Mouse (Mus musculus) lung, embryonic 14.5 days (tissue): ENCODE measurements around the gene Slc25a36. TPM values are rescaled to one million over a fixed set of nuclear protein-coding genes. Genes with fewer than 3 reads are reported as not detected.

Experiments used
- ATAC-seq: fragments of 200-750 bp; cut with Nextera tagmentation; 2 replicates; pipeline ENCODE4 v1.8.0; 2017; ENCODE audit warnings: mild to moderate bottlenecking, moderate TSS enrichment, moderate library complexity; ENCODE audit not compliant: insufficient read depth
- DNase-seq: peaks from one replicate; pipeline ENCODE4 v3.0.0-alpha.2; 2015
- H3K27ac ChIP-seq: fragments of 300-500 bp; sonication (generic); 2 replicates; pipeline ENCODE4 v1.5.1; 2014; ENCODE audit warnings: low read depth, mild to moderate bottlenecking, moderate library complexity
- H3K27me3 ChIP-seq: fragments of 300-500 bp; sonication (generic); 2 replicates; pipeline ENCODE4 v1.6.1; 2014; ENCODE audit warnings: low read length, control low read depth; ENCODE audit not compliant: insufficient read depth
- H3K36me3 ChIP-seq: fragments of 300-500 bp; sonication (generic); 2 replicates; pipeline ENCODE4 v1.6.1; 2014; ENCODE audit warnings: control low read depth; ENCODE audit not compliant: insufficient read depth
- H3K4me1 ChIP-seq: fragments of 300-500 bp; sonication (generic); 2 replicates; pipeline ENCODE4 v1.6.1; 2014; ENCODE audit warnings: antibody characterized with exemption, control low read depth; ENCODE audit not compliant: insufficient read depth
- H3K4me2 ChIP-seq: fragments of 300-500 bp; sonication (generic); 2 replicates; pipeline ENCODE4 v1.6.1; 2014; ENCODE audit warnings: mild to moderate bottlenecking
- H3K4me3 ChIP-seq: fragments of 300-500 bp; sonication (generic); 2 replicates; pipeline ENCODE4 v1.5.1; 2014; ENCODE audit warnings: low read depth, low read length
- H3K9ac ChIP-seq: fragments of 300-500 bp; sonication (generic); 2 replicates; pipeline ENCODE4 v1.6.1; 2014
- H3K9me3 ChIP-seq: fragments of 300-500 bp; sonication (generic); 2 replicates; pipeline ENCODE4 v1.6.1; 2016; ENCODE audit warnings: low read depth, low read length, control low read depth
- CTCF ChIP-seq: IDR thresholded peaks from 2 replicates; pipeline ENCODE4 v1.5.1; 2016; ENCODE audit warnings: antibody characterized with exemption, low read depth
- WGBS: fragments of 180-500 bp; shearing (Covaris S2); extraction: QIAGEN DNeasy Blood & Tissue Kit; methylation state at CpG from one replicate; pipeline ENCODE4 v1.1.7; 2014; 5-methylcytosine and 5-hydroxymethylcytosine counted together
- polyA plus RNA-seq: library from polyadenylated mRNA; unstranded; fragments of >200 nt; fragmentation: Nextera tagmentation; extraction: Ambion mirVana; gene quantifications from 2 replicates; pipeline ENCODE4 v1.2.1, GENCODE M21; 2014

Slc25a36 gene
- polyA plus RNA-seq, 1 experiment from 2014 or later = 102 TPM

DNA sequence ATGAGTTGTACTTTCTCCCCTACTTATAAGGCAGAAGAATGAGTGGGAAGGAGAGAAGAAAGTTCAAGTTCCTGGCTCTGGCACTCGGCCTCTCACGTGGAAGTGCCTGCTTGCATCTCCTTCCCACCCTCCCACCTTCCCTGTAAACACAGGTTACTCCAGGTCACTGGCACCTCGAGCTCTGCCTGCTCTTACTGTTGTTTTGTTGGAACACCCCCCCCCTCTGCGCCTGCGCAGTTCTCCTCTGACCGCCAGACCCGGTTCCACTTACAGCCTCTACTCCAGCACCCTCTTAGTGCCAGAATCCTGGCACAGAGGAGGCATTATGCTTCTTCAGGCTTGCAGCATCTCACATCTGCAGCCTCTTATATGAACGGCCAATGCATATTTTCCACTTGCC, 22.2 kb upstream of the Slc25a36 start:
- Histone ChIP-seq H3K27me3 (no peaks in the 10 kb centered on the region), H3K9ac (no peak overlapping the region), H3K27ac (no peak overlapping the region), H3K4me1 (no peaks in the 10 kb centered on the region), H3K9me3 (no peaks in the 10 kb centered on the region), H3K4me2 (no peak overlapping the region), H3K36me3 (no peaks in the 10 kb centered on the region), H3K4me3 (no peak overlapping the region)
- WGBS = 38% methylated on average over 8 of the region's 8 CpGs
- DNase-seq = no peak
- no peak for TF ChIP-seq CTCF
- ATAC-seq = 0 out of 2 replicates have a peak, but pooled peaks have one; percentile 17

DNA sequence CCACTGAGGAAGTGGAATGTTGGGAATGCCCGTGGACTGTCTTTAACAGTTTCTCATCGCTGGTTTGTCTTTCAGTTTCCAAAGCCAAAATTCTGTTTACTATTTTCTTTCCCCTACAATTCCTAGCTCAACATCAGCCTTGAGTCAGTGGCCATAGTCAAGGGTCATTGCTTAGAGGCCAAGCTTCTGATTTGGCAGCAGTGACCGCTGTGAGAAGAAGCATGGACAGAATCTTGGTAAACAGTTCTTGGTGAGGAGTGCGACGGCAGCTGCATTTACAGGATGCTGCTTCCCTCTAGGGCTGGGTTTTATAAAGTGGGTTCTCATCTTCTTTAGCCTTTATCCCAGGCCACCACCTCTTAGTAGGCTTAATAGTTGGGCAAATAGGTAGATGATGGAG, 19.0 kb upstream of the Slc25a36 start:
- WGBS = 82% methylated on average over 5 of the region's 5 CpGs

DNA sequence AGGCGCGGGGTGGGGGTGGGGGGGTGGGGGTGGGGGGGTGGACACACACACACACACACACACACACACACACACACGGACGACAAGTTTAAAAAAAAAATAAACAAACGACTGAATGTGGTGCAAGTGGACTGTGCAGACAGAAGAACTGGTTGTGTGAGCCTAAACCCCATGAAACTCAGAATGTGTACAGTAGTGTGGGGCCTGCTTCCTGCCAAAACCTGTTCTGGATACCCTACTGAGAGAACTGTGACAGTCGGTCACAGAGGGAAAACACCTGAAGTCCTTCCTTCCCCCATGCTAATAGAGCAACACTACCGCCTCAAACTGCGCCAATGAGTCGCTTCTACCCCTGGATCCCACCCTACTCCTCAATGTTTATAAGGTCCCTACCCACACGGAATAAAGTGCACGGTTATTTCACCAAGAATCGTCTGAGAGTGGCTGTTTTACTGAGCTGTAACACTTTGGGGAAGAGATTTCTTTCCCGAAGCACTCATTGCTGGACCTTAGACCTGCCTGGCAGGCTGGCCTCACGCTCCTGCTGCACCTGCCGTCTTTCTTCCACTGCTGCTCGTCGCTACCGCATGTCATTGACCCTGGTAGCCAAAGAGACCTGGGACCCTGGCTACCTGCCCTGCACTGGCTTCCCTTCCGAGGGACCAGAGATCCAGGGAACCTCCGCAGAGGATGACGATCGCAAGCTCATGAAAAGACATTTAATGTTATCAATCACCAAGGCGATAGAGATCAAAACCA, 13.2 kb upstream of the Slc25a36 start:
- peak overlapping the region; percentile 36; the same call in 1 of the 2 replicates for H3K27ac ChIP-seq
- 34% methylated on average over 23 of the region's 23 CpGs for WGBS
- TF ChIP-seq CTCF = no peak
- peak; percentile 60; the same call in 1 of the 2 replicates for ATAC-seq
- H3K4me1 ChIP-seq = no peaks in the 10 kb centered on the region
- H3K27me3 ChIP-seq = no peaks in the 10 kb centered on the region
- no peak for DNase-seq
- no peak overlapping the region for H3K9ac ChIP-seq
- H3K9me3 ChIP-seq = no peaks in the 10 kb centered on the region
- H3K4me3 ChIP-seq = no peak overlapping the region
- no peak overlapping the region for H3K4me2 ChIP-seq
- no peaks in the 10 kb centered on the region for H3K36me3 ChIP-seq

More for the DNA sequence above, 19.0 kb upstream of the Slc25a36 start:
- Histone ChIP-seq H3K4me1 (no peaks in the 10 kb centered on the region), H3K4me3 (no peak overlapping the region), H3K27me3 (no peaks in the 10 kb centered on the region), H3K36me3 (no peaks in the 10 kb centered on the region), H3K9ac (no peak overlapping the region), H3K9me3 (no peaks in the 10 kb centered on the region), H3K4me2 (no peak overlapping the region), H3K27ac (no peak overlapping the region)
- no peak for TF ChIP-seq CTCF
- no peak for ATAC-seq
- no peak for DNase-seq

DNA sequence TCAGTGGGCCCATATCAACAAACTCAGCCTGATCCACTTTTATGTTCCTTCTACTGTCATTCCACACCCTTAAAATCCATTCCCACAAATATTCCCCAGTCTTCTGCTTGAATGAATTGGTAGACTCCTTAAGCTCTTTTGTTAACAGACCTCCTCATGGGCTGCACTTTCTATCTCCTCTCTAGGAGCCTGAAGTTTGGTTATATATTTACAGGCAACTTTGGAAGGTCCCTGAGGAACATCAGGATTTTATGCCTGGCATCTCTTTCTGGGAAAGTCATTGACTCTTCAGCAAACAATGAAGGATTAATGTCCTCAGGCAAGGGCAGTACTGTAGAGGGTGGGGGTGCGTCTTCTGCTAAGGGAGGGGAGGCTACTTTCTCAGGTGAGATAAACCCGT, 10.5 kb upstream of the Slc25a36 start:
- Histone ChIP-seq H3K36me3 (no peaks in the 10 kb centered on the region), H3K4me1 (no peaks in the 10 kb centered on the region), H3K9ac (no peak overlapping the region), H3K4me3 (no peak overlapping the region), H3K4me2 (no peak overlapping the region), H3K27ac (no peak overlapping the region), H3K27me3 (no peaks in the 10 kb centered on the region), H3K9me3 (no peaks in the 10 kb centered on the region)
- 70% methylated on average over 2 of the region's 2 CpGs for WGBS
- TF ChIP-seq CTCF = no peak
- DNase-seq (no peak), ATAC-seq (no peak)

DNA sequence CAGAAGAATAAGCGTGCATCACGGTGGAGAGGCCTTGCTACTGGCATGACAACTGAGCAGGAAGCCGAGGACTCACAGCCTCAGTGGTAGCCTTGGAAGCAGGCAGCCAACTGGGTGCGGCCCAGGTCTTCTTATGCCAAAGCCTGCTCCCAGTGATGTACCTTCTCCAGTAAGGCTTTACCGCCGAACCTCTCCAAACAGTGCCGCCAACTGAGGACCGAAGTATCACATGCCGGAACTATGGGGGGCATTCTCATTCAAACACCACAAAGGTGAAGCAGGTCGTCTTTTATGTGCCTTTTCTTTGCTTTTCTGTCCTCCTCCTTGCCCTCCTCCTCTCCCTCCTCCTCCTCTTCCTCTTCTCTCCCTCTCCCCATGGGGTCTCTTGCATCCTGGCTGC, 3.3 kb upstream of the Slc25a36 start:
- no peak overlapping the region for H3K9ac ChIP-seq
- ATAC-seq = no peak
- no peak overlapping the region for H3K4me2 ChIP-seq
- no peak overlapping the region for H3K4me3 ChIP-seq
- WGBS = 76% methylated on average over 10 of the region's 10 CpGs
- H3K4me1 ChIP-seq = 0 out of 2 replicates have a peak, but pooled peaks cover 6% of the 10 kb centered on the region
- DNase-seq = no peak
- no peak for TF ChIP-seq CTCF
- no peaks in the 10 kb centered on the region for H3K36me3 ChIP-seq
- no peaks in the 10 kb centered on the region for H3K9me3 ChIP-seq
- H3K27ac ChIP-seq = no peak overlapping the region
- no peaks in the 10 kb centered on the region for H3K27me3 ChIP-seq

DNA sequence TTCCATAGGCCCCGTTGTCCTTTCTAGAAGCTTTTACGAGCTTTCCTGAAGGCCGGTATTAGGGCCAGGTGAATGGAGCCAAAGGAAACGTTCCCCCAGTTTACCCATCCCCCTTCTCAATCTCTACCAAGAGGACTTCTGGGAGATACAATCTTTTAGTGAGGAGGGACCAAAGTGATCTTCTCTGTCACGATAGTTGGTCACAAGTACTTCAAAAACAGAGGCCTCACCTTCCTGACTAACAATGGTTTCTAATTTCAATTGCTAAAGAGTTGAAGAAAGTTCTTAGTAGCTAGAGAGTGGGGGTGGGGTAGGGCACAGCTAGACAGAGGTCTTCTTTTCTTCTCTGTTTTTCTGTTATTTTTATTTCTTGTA, 2.6 kb upstream of the Slc25a36 start:
- Histone ChIP-seq H3K4me3 (no peak overlapping the region), H3K27me3 (no peaks in the 10 kb centered on the region), H3K27ac (no peak overlapping the region), H3K4me1 (0 out of 2 replicates have a peak, but pooled peaks cover 6% of the 10 kb centered on the region), H3K4me2 (no peak overlapping the region), H3K9ac (no peak overlapping the region), H3K36me3 (no peaks in the 10 kb centered on the region), H3K9me3 (no peaks in the 10 kb centered on the region)
- DNase-seq (no peak), ATAC-seq (no peak)
- WGBS = 38% methylated on average over 5 of the region's 5 CpGs
- TF ChIP-seq CTCF = no peak

DNA sequence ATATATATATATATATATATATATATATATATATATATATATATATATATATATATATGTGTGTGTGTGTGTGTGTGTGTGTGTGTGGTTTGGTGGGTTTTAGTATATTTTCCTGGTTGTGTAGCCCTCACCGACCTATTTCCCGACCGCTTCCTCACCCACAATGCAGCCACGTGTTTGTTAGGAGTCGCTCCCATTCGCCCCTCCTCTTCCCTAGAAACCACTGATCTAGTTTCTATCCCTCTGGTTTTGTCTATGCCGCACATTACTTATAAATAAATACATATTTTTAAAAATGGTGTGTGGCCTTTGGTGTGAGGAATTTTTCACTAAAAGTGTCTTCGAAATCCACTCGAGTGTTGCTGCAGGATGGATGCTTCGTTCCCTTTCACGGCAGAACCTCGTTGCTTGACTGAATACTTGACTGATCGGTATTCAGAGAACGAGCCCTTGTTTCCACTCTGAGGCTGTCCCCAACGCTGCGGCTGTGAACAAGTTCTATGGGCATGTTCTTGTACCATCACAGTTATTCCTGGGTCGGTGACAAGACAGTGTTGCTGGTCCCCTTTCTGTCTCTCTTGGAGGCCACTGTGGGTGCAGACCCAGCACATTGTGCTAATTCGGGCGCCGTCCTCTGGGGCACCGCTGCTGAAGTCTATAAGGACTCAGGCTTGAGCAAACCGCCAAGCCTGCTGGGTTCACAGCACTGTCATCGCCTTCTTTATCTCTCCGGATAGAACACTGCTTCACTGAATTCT, 2.0 kb upstream of the Slc25a36 start:
- H3K27ac ChIP-seq = no peak overlapping the region
- TF ChIP-seq CTCF = no peak
- H3K36me3 ChIP-seq = no peaks in the 10 kb centered on the region
- no peak overlapping the region for H3K4me3 ChIP-seq
- H3K4me1 ChIP-seq = 0 out of 2 replicates have a peak, but pooled peaks cover 6% of the 10 kb centered on the region
- DNase-seq (no peak), ATAC-seq (no peak)
- no peak overlapping the region for H3K9ac ChIP-seq
- WGBS = 56% methylated on average over 24 of the region's 24 CpGs
- H3K4me2 ChIP-seq = no peak overlapping the region
- no peaks in the 10 kb centered on the region for H3K9me3 ChIP-seq
- H3K27me3 ChIP-seq = no peaks in the 10 kb centered on the region
